Mouse (Mus musculus) liver, postnatal 0 days (tissue): ENCODE measurements around the gene Wdr19.

Experiments used
- CTCF ChIP-seq: sonication (generic); IDR thresholded peaks from 2 replicates; pipeline ENCODE4 v1.5.1; 2016; ENCODE audit warnings: antibody characterized with exemption, low read depth
- EP300 ChIP-seq: IDR thresholded peaks from 2 replicates; pipeline ENCODE4 v1.6.1; 2016; ENCODE audit warnings: antibody characterized with exemption, low read depth, mild to moderate bottlenecking

DNA sequence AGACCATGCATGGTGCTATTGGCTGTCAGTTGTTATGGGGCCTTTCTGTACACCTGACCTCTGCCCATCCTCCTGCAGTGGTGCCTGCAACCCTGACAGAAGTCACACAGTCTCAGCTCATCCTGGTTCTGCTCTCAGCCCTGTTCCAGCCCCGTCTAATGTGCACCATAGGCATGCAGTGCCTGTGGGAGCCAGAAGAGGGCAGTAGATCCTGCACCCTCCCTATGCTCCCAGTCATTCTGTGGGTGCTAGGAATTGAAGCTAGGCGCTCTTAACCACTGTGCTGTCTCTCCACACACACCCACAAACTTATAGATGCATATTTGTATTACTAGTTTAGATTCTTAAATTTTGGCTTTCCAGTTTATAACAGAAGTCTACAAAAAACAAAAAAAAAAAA lies 42.6 kb upstream of the Wdr19 start:
- TF ChIP-seq CTCF (peak; percentile 84), EP300 (no peak)
